Mouse (Mus musculus): Measurements from ENCODE around the gene Dagla. TPM values are rescaled to one million over a fixed set of nuclear protein-coding genes. Genes with fewer than 3 reads are reported as not detected.

Gene Dagla
- total and polyA plus RNA-seq, 3 experiments, result 2.5 to 5.7 (median 3.3) TPM

- H3K4me3 ChIP-seq, result no peak overlapping the region
- TF ChIP-seq EP300 (IDR thresholded peaks at IDR 0.05; ENCODE audit: insufficient read depth, low read depth, low read length), result no peak
- no peak for TF ChIP-seq CTCF (IDR thresholded peaks at IDR 0.05)
- TF ChIP-seq POLR2A (IDR thresholded peaks at IDR 0.05; ENCODE audit: insufficient read depth, low read depth, low read length), result no peak
- no peaks in the 10 kb centered on the region for H3K36me3 ChIP-seq (ENCODE audit: control insufficient read depth, insufficient read depth, low read length)
- H3K4me1 ChIP-seq (ENCODE audit: control insufficient read depth, insufficient read depth, low read length), result 0 out of 2 replicates have a peak, but pooled peaks cover 1% of the 10 kb centered on the region
- 69% methylated on average over 5 of the region's 5 CpGs for WGBS
- H3K27me3 ChIP-seq (ENCODE audit: control insufficient read depth, insufficient read depth, low read length), result no peaks in the 10 kb centered on the region
- no peak overlapping the region for H3K27ac ChIP-seq
- intact Hi-C loops (cut with DNase I), result no loop called here
- no peak for DNase-seq
- no peak overlapping the region for H3K9ac ChIP-seq (ENCODE audit: low read depth, low read length)
- no peaks in the 10 kb centered on the region for H3K79me2 ChIP-seq (replicated peaks; ENCODE audit: control insufficient read depth, insufficient read depth, low read length)
Observed at GRCm38 (mm10) chr19:10307351-10307750, 2.7 kb upstream of the Dagla start.

GRCm38 (mm10) chr19:10306521-10307243 is 2.0 kb upstream of the Dagla start:
- Histone ChIP-seq H3K27me3 (ENCODE audit: control insufficient read depth, insufficient read depth, low read length) (no peaks in the 10 kb centered on the region), H3K79me2 (replicated peaks; ENCODE audit: control insufficient read depth, insufficient read depth, low read length) (no peaks in the 10 kb centered on the region), H3K27ac (no peak overlapping the region), H3K4me3 (no peak overlapping the region), H3K9ac (ENCODE audit: low read depth, low read length) (no peak overlapping the region), H3K36me3 (ENCODE audit: control insufficient read depth, insufficient read depth, low read length) (no peaks in the 10 kb centered on the region), H3K4me1 (ENCODE audit: control insufficient read depth, insufficient read depth, low read length) (0 out of 2 replicates have a peak, but pooled peaks cover 1% of the 10 kb centered on the region)
- intact Hi-C loops (cut with DNase I), result no loop called here
- TF ChIP-seq CTCF (IDR thresholded peaks at IDR 0.05) (no peak), POLR2A (IDR thresholded peaks at IDR 0.05; ENCODE audit: insufficient read depth, low read depth, low read length) (no peak), EP300 (IDR thresholded peaks at IDR 0.05; ENCODE audit: insufficient read depth, low read depth, low read length) (no peak)
- no peak for DNase-seq
- WGBS, result 74% methylated on average over 5 of the region's 5 CpGs

- Histone ChIP-seq H3K36me3 (ENCODE audit: control insufficient read depth, insufficient read depth, low read length) (no peaks in the 10 kb centered on the region), H3K4me3 (no peak overlapping the region), H3K27me3 (ENCODE audit: control insufficient read depth, insufficient read depth, low read length) (no peaks in the 10 kb centered on the region), H3K79me2 (replicated peaks; ENCODE audit: control insufficient read depth, insufficient read depth, low read length) (no peaks in the 10 kb centered on the region), H3K4me1 (ENCODE audit: control insufficient read depth, insufficient read depth, low read length) (0 out of 2 replicates have a peak, but pooled peaks cover 1% of the 10 kb centered on the region), H3K27ac (no peak overlapping the region), H3K9ac (ENCODE audit: low read depth, low read length) (no peak overlapping the region)
- 57% methylated on average over 12 of the region's 12 CpGs for WGBS
- DNase-seq, result no peak
- intact Hi-C loops (cut with DNase I), result loop anchor here (1.0 to 2.0 kb wide), 2 partner anchors 39 to 47 kb away; no protein-coding TSS in a partner anchor
- no peak for TF ChIP-seq CTCF (IDR thresholded peaks at IDR 0.05)
- TF ChIP-seq POLR2A (IDR thresholded peaks at IDR 0.05; ENCODE audit: insufficient read depth, low read depth, low read length), result no peak
Observed at GRCm38 (mm10) chr19:10305640-10306039, 963 bp upstream of the Dagla start.

- intact Hi-C loops (cut with DNase I), result loop anchor here (2.0 kb wide), 1 partner anchor 46 kb away; no protein-coding TSS in a partner anchor
Observed at GRCm38 (mm10) chr19:10304395-10304794, 282 bp downstream of the Dagla start.

GRCm38 (mm10) chr19:10302852-10303251 is 1.8 kb downstream of the Dagla start:
- no peaks in the 10 kb centered on the region for H3K36me3 ChIP-seq (ENCODE audit: control insufficient read depth, insufficient read depth, low read length)
- no peak for DNase-seq
- TF ChIP-seq CTCF (IDR thresholded peaks at IDR 0.05), result no peak
- no peak overlapping the region for H3K27ac ChIP-seq
- no peak overlapping the region for H3K9ac ChIP-seq (ENCODE audit: low read depth, low read length)
- no peaks in the 10 kb centered on the region for H3K79me2 ChIP-seq (replicated peaks; ENCODE audit: control insufficient read depth, insufficient read depth, low read length)
- no peak overlapping the region for H3K4me3 ChIP-seq
- WGBS, result 49% methylated on average over 3 of the region's 3 CpGs
- 0 out of 2 replicates have a peak, but pooled peaks cover 1% of the 10 kb centered on the region for H3K4me1 ChIP-seq (ENCODE audit: control insufficient read depth, insufficient read depth, low read length)
- intact Hi-C loops (cut with DNase I), result no loop called here
- no peaks in the 10 kb centered on the region for H3K27me3 ChIP-seq (ENCODE audit: control insufficient read depth, insufficient read depth, low read length)

More at GRCm38 (mm10) chr19:10304395-10304794, 282 bp downstream of the Dagla start:
- 0 out of 2 replicates have a peak, but pooled peaks cover 1% of the 10 kb centered on the region for H3K4me1 ChIP-seq (ENCODE audit: control insufficient read depth, insufficient read depth, low read length)
- TF ChIP-seq CTCF (IDR thresholded peaks at IDR 0.05), result no peak
- TF ChIP-seq POLR2A (IDR thresholded peaks at IDR 0.05; ENCODE audit: insufficient read depth, low read depth, low read length), result no peak
- no peak for TF ChIP-seq EP300 (IDR thresholded peaks at IDR 0.05; ENCODE audit: insufficient read depth, low read depth, low read length)
- peak overlapping the region; percentile 80 for H3K9ac ChIP-seq (ENCODE audit: low read depth, low read length)
- H3K36me3 ChIP-seq (ENCODE audit: control insufficient read depth, insufficient read depth, low read length), result no peaks in the 10 kb centered on the region
- H3K27me3 ChIP-seq (ENCODE audit: control insufficient read depth, insufficient read depth, low read length), result no peaks in the 10 kb centered on the region
- peak overlapping the region; percentile 62 for H3K27ac ChIP-seq
- H3K4me3 ChIP-seq, result peak overlapping the region; percentile 76
- no peaks in the 10 kb centered on the region for H3K79me2 ChIP-seq (replicated peaks; ENCODE audit: control insufficient read depth, insufficient read depth, low read length)
- 8% methylated on average over 37 of the region's 37 CpGs for WGBS
- DNase-seq, result no peak

- no peak overlapping the region for H3K9ac ChIP-seq (ENCODE audit: low read depth, low read length)
- intact Hi-C loops (cut with DNase I), result no loop called here
- H3K27ac ChIP-seq, result no peak overlapping the region
- no peak for TF ChIP-seq EP300 (IDR thresholded peaks at IDR 0.05; ENCODE audit: insufficient read depth, low read depth, low read length)
- TF ChIP-seq CTCF (IDR thresholded peaks at IDR 0.05), result no peak
- no peak for TF ChIP-seq POLR2A (IDR thresholded peaks at IDR 0.05; ENCODE audit: insufficient read depth, low read depth, low read length)
- H3K36me3 ChIP-seq (ENCODE audit: control insufficient read depth, insufficient read depth, low read length), result no peaks in the 10 kb centered on the region
- H3K4me1 ChIP-seq (ENCODE audit: control insufficient read depth, insufficient read depth, low read length), result peaks cover 5% of the 10 kb centered on the region
- no peaks in the 10 kb centered on the region for H3K79me2 ChIP-seq (replicated peaks; ENCODE audit: control insufficient read depth, insufficient read depth, low read length)
- no peak overlapping the region for H3K4me3 ChIP-seq
- 63% methylated on average over 4 of the region's 4 CpGs for WGBS
- DNase-seq, result no peak
- no peaks in the 10 kb centered on the region for H3K27me3 ChIP-seq (ENCODE audit: control insufficient read depth, insufficient read depth, low read length)
Observed at GRCm38 (mm10) chr19:10301866-10302356, 2.8 kb downstream of the Dagla start.

Data from heart, adult 2 months (tissue).